Mouse (Mus musculus): ENCODE measurements around the gene Zdhhc18.

The Zdhhc18 gene

DNA sequence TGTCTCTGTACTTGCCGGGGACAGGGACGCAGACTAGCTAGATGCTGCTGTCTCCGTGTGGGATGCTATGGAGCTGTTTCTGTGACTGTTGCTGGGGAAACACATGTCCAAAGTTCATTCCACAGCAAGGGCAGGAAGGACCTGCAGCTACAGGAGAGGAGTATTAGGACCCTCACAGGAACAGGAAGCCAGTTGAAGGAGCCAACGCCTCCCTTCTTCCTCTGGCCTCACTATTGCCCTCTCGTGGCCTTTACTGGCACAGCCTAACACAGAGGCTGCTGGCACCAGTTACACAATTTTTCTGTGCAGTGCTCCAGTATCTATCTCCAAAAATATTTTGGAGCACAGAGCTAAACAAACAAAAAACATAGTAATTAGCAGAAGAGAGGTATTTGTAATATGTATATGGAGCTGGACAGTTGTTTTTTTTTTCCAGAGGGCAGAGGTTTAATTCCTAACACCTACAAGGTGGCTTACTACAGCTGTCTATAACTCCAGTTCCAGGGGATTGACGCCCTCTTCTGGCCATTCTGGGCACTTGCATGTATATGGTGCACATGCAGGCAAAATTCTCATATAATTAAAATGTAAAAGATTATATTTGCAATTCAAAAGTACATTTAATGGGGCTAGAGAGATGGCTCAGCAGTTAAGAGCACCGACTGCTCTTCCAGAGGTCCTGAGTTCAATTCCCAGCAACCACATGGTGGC lies at the start of gene Zdhhc18:
Gene Zdhhc18 (minus strand): TSS at position 166 of the 711 bp plus-strand sequence.
- DNase-seq (ENCODE audit: low spot score in 2 of 2) = peak in 1 of 2 experiments; percentile 52

DNA sequence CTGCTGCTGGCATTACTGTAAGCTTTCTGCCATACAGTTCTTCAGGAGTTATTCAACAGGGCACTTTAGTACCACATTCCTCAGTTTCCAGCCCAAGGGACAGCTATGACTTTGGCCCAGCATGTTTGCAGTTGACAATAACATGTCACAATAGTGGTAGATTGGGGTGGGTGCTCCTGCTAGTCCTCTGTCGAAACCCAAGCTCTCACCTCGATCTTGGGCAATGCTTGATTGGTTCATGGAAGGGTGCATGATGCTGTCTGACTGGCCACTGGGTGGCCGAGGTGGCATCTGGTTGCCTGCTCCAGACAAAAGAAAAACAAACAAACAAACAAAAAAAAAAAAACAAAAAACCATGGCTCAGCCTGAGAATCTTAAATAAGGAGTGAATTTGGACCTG lies 45.4 kb upstream of the Zdhhc18 start:
- DNase-seq (ENCODE audit: low spot score in 2 of 2) = no peak

DNA sequence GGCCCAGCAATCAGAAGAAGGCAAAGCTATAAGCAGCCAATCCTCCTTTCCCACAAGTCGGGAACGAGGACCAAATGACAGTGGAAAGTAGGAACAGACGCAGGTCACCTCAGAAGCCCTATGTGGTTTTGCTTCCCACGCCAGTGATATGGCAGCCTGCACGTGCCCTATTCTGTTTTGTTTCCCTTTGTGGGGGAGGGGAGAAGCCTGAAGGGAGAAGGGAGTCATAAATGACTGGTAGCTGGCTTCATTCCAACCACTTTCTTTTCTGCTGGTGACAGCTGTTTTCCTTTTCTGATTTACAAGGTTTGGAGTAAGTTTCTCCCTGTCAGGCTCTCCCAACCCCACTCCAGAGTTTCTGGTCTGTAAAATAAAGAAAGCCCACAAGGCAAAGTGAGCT lies 40.3 kb upstream of the Zdhhc18 start:
- DNase-seq (ENCODE audit: low spot score in 2 of 2) = no peak

DNA sequence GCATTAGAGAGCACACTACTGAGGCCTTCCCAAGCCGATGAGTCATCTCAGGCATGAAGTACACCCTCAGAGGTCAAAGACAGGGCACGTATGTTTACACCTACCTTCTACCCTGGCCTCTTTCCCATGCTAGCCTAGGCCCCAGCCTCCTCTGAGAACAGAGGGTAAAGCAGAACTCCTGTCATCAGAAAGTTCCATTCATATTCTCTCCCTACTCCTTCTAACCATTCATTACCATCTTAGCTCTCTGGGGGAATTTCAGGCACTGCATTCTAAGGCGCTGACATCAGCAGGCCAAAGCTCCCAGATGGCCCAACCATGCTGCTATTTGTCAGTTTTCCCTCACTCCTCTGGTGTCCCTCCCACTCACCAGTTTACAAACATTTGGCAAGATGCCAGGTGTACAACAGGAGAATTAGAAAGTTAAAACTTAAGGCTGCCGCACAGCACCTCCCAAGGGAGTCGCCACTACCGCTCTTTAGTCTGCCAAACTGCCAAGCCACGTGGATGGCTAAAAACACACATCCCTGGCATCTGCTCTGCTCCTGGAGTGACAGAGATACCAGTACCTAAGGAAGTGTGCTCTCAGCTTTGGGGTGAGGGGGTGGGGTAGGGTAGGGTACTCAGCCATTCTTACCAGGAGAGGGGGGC lies 38.6 kb upstream of the Zdhhc18 start:
- no peak for DNase-seq (ENCODE audit: low spot score in 2 of 2)

DNA sequence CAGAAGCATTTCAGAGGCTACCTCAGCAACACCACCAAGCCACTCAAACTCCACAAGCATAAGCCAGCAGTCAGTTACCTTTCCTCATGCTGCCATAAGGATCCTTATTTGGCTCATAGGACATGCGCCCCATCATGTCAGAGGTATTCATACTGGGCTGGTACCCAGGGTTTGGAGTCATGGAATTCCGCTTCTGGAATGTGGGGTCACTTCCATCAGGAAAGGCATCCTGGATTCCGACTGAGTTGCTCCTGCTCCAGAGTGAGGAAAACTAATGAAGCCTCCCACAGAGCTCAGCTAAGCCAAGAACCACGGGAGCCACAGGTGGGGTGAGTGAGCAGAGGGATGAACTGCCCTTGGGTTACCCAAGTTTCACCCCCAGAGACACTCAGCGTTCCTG lies 37.2 kb upstream of the Zdhhc18 start:
- DNase-seq (ENCODE audit: low spot score in 2 of 2) = no peak

DNA sequence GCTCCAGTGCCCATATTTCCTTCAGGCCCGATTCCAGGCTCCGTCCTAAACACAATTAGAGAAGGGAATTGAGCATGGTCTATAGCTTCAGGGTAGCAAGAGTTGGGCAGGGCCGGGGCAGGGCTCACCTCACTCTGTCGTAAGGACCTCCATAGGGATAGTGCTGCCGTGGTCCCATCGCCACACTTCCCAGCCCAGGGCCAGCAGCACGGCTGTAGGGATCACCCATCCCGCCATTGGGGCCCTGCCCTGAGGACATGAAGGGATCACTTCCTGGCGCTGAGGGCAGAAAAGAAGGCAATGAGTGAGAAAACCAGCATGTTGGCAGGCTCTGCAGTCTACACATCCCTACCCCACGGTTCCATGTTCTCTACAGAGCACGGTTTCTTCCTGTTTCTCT lies 36.6 kb upstream of the Zdhhc18 start:
- DNase-seq (ENCODE audit: low spot score in 2 of 2) = no peak

DNA sequence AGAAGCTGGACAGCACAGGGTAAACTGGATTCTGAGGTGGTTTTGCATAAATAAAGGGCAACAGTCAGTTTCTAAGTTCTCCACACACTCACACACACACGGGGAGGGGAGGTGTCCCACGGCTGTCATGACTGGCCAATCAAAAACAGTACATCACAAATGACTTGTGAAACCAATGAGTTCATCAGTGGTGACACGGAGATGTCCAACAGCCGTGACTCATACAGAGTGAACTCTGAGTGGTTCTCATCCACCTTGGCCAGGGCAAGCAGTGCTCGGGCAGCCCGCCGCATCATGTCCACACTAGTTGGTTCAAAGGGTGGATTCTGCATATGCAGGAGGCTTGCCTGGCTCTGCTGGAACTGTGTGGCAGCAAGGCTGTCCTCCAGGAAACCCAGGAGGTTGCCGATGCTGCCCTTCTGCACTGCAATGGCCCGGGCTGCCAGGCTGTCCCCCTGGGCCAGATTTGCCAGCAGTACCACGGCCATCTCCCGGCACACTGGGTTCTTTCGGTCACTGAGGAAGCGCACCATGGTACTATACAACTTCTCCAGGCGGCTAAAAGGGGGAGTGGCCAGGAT lies 30.3 kb upstream of the Zdhhc18 start:
- no peak for DNase-seq (ENCODE audit: low spot score in 2 of 2)

DNA sequence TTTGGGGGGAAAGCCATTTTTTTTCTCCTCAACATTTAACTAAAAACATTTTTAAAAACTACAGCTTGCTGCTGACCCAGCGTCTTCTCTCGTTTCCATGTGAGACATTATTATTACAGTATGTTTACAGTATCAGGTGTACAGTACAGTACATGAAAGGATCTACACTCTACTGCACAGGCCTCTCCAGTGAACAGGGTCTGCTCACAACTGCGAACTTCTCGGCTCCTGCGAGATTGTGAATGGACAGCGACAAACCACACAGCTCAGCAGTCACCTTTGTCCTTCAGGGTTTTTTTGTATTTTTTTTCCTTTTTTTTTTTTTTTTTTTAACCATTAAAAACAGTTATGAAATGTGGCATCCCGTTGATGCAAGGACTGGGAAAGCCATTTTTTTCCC lies 29.7 kb upstream of the Zdhhc18 start:
- DNase-seq (ENCODE audit: low spot score in 2 of 2) = no peak

DNA sequence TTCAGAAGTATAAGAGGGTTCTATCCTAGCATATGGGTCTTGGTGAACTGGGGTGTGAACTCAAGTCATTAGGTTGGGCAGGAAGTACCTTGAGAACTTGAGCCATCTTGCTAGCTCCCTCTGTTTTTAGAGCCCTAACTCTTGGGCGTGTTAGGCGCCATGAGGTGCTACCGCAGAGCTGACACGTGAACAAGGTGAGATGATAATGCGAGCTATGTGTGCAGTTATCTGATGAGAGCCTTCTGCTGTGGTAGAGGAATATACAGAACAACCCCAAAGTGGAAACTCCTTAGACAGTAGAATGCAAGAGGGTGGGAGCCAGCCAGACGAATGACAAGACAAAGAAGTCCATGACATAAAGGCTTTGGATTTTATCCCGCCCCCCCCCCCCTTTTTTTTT lies 27.3 kb upstream of the Zdhhc18 start:
- no peak for DNase-seq (ENCODE audit: low spot score in 2 of 2)

DNA sequence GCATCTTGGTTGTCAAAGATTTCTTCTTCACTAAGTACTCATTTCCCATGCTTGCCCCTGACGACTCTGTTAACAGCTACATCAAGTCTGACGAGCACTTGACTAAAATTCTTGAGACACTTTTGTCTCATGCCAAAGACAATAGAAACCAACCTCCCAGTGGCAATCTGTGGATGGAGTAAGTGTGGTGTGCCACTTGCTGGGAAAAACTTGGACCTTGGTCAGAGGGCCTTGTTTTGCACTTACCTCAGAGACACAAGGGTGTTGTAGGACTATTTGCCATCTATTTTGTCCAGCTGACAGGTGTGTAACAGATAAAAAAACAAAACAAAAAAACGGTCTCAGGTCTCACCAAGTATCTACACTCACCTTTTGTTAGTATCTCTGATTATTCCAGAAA lies 26.2 kb upstream of the Zdhhc18 start:
- no peak for DNase-seq (ENCODE audit: low spot score in 2 of 2)

DNA sequence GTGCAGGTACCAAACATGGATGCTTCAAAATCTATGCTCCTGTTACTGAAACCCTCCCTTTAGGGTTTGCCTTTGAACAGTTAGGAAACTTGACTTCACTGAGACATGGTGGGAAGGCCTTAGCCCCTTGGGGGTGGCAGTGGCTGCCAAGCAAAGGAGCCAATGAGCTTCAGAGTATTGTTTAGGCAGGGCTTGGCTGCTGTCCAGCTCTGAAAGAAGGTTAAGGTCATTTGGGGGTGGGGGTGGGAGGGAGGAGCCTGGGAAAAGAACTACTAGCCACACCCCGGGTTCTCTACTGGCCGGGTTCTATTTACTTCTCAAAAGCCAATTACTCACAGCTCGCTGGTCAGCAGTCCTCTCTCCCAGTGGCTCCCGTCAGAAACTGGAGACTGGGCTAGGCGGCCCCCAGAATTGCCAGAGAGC lies 25.7 kb upstream of the Zdhhc18 start:
- DNase-seq (ENCODE audit: low spot score in 2 of 2) = peak in 1 of 2 experiments; percentile 30

DNA sequence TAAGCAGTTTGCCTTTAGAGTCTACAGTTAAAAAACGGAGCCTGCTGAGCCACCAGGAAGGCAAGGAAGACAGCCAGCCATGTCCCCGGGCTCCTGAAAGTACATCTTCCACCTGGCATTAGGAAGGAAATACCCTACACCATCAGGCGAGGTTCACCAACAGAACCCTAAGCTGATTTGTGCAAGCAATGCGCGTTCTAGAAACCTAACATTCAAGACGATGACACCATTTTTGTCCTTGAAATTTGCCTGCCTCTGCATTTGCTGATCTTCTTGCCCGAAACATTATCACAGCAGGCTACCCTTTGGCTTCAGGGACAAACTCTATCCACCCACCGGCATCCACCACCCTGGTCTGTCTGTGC lies 24.4 kb upstream of the Zdhhc18 start:
- DNase-seq (ENCODE audit: low spot score in 2 of 2) = no peak

DNA sequence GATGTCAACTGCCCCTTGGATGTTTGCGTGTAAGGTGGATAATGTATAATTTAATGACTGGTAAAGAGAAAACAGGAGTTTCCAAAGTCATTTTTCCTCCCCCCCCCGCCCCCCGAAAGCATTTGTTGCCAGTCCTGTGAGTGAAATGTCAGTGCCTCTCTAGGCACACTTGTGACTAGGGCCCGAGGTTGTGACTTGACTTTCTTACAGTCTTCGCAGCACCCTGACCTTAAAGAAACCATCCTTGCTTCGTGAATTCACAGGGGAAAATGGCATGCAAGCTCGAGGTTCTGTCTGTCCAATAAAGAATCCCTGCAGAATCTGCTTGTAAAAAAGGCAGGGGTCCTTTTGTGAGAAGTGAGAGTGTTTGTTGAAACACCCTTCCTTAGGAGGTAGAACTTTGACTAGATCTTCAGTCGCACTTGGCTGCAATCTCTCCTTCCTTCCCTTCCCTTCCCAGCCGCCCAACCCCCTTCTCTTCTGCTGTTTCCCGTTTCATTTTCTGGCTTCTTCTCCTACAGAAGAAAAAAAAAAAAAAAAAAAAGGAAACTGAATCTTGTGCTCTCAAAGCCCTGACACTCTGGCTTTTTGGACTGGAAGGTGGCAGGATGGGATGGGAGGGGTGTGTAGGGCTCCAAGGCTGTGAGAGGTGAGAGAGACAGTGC lies 23.8 kb upstream of the Zdhhc18 start:
- DNase-seq (ENCODE audit: low spot score in 2 of 2) = no peak

DNA sequence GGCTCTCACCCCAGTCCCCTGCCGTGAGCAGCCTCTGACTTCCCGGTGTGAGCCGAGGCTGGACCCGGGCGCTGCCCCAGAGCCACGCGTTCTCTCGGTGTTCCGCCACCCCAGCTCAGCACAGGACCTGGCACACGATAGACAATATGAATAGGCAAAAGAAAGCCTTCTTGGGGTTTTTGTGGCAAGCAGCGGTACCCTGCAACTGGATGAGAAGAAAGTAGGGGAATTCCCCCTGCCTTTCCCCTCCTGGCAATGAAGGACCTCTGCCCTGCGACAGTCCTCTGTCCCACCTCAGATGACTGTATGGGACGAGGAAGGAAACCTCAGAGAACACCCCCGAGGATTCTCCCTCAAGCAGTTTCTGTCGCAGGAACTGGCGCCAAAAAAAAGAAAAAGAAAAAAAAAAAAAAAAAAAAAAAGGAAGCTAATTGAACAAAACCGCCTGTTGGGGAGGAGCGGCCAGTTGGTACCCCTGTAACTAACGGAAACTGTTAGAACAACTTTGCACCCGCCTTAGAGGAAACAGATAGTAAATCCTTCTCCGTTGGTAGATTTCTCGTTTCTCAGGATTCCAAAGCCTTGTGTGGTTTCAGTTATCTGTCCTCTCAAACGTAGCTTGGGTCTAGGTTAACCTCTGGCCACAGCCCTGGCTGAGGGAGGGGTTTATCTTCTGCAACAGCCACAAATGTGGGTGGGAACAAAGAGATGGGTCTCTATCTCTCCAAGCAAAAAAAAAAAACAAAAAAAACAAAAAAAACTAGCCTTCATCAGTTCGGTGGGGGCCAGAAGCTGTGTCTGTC lies 23.1 kb upstream of the Zdhhc18 start:
- no peak for DNase-seq (ENCODE audit: low spot score in 2 of 2)

DNA sequence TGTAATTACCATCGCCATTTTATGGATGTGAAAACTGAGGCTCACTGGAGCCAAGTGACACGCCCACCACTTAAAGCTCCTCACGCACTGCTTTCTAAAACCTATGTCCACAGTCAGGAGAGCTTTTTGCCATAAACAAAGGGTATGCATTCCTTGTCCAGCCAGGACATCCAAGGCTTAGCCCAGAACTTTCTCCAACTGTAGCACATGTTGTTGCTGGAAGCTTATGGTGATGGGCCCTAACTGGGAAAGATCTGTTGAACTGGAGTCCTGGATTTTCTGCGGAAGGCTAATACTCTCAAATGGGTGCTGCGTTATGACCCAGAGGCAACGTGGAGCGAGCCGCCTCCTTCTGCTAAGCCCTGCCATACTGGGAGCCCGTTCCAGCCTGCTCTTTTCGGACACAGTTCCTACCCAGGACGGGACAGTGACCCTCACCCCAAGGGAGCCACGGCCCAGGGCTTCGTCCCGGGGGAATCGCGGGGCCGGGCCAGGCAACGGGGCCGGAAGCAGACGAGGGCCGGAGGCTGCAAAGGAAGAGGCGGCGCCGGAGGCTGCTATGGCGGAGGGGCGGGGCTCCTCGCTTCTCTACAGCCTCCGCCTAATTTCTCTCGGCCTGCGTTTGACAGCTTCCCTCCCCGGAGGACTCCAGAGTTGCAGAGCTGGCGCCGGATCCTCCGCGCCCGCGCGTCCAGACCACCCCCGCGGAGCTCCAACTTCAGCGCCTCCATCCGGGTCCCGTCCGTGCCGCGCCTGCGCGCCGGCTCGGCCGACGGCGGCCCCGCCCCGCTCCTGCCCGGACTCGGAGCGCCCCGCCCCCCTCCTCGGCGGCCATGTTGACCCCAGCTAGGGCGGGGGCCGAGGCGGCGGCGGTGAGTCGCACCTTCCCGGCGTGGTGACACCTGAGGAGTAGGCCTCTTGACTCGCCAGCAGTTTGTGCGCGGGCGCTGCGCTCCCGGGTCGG lies 22.2 kb upstream of the Zdhhc18 start, which contains the start of gene Pigv:
Gene Pigv (minus strand): TSS at position 767 of the 964 bp plus-strand sequence.
- peak; percentile 88 for DNase-seq (ENCODE audit: low spot score in 2 of 2)

DNA sequence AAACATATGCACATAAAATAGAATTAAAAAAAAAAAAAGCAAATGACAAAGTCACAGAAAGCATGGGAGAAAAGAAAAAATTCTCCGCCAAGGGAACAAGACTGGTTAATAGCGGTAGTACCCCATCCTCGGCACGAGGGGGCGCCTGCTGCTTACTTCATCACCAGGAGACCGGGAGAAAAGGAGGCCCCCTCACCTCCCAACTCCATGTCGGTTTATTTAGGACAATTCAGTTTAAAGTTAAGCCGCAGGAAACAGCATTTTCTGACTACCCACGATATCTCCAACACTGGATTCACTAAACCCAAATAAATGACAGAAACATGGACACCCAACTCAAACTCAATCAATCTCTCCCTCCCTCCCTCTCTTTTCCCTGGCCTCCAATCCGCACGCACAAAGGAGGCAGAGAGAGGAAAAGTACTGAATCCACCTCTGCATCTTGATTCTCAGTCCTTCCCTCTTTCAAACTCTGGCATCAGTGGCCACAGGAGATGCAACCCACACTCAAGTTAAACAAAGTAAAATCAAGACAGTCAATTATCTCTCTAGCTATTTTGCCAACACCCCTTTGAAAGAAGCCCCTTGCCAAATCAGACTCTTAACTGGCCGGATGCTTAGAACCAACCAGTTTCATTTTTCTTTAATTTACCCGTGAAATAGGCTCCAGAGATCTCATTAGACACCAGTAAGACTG lies 21.4 kb upstream of the Zdhhc18 start:
- peak; percentile 78 to 80 for DNase-seq (ENCODE audit: low spot score in 2 of 2)

DNA sequence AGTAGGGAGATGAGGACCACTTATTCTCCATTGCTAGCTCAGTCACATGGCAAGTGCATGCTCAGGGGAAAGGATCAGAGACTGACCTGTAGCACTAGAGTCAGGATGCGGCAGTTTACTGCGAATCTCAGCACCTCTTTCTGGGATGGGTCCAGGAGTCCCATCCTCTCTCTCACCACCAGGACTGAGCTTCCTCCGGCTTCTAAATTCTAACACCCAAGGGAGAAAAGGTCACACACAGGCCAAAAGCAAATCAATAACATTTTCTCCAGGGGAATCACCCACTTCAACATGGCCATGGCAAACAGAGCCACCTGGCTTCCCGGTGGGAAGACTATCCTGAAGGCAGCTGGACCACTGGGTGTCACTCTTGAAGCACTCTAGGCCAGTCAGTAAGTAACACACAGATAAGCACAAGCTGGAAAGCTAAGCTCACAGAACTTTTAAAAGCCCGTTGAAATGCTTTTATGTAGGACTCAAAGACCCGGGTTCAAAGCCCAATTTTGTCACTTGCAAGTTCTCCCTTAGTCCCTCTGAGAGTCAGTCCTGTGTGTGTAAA lies 19.8 kb upstream of the Zdhhc18 start:
- DNase-seq (ENCODE audit: low spot score in 2 of 2) = no peak

DNA sequence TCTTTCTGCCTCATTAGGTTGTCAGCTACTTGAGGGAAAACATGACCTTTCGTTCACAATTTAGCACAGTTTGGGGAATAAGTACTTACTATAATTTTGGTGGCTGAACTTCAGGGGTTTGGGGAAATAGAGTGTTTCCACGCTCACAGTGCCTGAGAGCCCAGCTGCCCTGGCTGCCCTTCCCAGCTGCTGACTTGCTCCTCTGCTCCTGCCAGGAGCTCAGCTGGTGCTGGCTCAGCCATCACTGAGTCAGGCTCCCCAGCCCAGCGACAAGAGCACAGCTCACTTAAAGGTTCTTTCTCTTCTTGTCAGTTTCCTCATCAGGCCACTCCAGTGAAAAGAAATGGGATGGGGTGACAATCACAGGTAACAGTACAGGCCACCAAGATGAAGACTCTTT lies 18.6 kb upstream of the Zdhhc18 start:
- DNase-seq (ENCODE audit: low spot score in 2 of 2) = no peak

DNA sequence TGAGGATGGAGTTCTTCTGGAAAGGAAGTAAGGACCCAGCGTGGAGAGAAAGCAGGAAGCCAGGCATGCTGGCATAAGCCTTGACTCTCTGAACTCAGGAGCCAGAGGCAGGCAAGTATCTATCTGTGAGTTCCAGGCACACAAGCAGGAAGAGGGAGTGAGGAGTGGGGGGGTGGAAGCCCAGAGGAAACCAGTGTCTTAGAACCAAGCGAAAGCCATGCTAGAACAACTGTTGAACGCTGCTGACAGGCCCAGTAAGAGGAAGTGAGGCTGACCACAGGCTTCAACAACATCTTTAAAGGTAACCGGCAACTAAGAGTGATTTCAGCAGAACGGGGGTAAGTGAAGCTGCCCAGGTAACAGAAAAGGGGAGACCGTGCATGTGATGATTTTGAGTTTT lies 16.2 kb upstream of the Zdhhc18 start:
- DNase-seq (ENCODE audit: low spot score in 2 of 2) = no peak

DNA sequence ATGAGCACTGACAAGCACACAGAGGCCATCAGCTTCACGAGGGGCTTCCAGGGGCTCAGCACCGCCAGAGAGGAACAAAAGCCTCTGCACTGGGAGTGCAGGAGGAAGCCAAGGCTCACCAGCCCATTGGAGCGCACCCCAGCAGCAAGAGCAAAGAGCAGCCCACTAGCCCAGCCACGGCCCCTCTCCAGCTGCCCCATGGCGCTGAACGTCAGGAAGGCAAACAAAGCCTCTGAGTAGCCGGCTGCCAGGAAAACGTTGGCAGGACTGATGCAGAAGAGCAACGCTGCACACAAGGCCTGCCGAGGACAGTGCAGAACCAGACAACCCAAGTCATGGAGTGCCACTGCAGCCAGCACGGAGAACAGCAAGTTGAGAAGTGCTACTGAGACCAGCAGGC lies 15.2 kb upstream of the Zdhhc18 start:
- DNase-seq (ENCODE audit: low spot score in 2 of 2) = no peak
